Mouse (Mus musculus): ENCODE measurements around the gene Kdm2b.
A peak's percentile ranks its signal among the peaks of the same experiment; 100 is the strongest.
"Not testable (repeated sequence)": the region's sequence is repeated elsewhere in the genome, so short reads cannot be mapped to it uniquely, and the experiment has no call there.

Gene Kdm2b

DNA sequence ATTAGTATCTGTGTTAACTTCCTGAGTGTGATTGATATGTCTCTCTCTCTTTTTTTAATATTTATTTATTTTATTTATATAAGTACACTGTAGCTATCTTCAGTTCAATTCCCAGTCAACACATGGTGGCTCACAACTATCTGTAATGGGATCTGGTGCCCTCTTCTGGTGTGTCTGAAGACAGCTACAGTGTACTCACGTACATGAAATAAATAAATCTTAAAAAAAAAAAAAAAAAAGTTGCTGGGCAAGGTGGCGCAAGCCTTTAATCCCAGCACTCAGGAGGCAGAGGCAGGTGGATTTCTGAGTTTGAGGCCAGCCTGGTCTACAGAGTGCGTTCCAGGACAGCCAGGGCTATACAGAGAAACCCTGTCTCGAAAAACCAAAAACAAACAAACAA, 14.9 kb downstream of the Kdm2b start:
- not testable (repeated sequence) for DNase-seq (ENCODE audit: low spot score)

DNA sequence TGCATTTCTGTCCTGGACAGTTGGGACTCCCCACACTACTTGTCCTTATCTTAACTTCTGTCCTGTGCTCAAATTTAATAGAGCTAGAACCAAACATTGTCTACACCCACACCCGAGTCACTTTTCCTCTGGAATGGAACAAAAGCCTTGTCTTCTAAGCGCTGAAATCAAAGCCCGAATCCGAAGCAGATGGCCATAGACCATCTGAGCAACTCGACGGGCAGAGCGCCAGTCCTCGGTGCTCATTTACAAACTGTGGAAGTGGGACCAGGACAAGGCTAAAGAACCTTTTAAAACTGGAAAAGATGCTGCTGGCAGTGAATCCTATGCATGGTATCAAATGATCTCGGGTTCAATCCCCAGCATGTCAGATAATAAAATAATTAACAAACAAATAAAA, 17.5 kb downstream of the Kdm2b start:
- DNase-seq (ENCODE audit: low spot score), result no peak

DNA sequence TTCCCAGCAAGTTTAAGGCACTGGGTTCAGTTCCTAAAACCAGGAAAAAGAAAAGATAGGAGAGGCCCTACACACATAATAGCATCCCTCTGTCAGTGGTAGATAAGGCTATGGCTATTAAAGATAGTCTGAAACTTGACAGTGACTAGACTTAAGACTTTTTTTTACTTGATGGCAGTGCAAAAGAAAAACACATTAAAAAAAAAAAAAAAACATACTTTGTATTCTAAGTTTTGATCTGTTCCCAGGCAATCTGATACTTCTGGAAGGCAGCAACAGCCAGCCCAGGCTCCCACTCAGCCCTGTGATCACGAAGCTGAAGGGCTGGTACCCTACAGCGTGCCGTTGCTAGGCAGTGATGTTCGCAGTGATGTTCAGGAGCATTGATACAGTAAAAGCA, 18.2 kb downstream of the Kdm2b start:
- no peak for DNase-seq (ENCODE audit: low spot score)

- DNase-seq (ENCODE audit: low spot score), result no peak
Observed at GRCm38 (mm10) chr5:122970056-122970455, 19.6 kb downstream of the Kdm2b start.

- DNase-seq (ENCODE audit: low spot score), result peak; percentile 68
Observed at GRCm38 (mm10) chr5:122968322-122968721, 21.3 kb downstream of the Kdm2b start.

GRCm38 (mm10) chr5:122965427-122965826, 24.2 kb downstream of the Kdm2b start:
- no peak for DNase-seq (ENCODE audit: low spot score)

DNA sequence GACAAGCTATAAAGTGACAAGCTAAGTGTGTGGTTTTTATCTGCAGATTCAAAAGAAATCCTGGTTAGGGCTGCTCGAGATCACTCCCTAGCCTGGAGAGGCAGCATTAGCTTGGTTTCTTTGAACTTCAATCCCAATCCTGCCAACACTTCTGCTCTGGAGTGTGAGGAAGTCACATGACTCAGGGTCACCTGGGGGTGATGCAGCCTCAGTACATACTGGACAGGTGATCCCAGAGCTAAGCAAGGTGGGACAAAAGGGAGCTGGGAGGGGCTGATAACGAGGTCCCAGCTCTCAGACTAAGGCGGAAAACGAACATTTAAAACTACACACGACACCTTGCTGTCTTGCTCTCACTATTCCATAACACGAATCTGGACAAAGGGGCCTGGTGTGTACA, 24.8 kb downstream of the Kdm2b start:
- peak; percentile 71 for DNase-seq (ENCODE audit: low spot score)

DNA sequence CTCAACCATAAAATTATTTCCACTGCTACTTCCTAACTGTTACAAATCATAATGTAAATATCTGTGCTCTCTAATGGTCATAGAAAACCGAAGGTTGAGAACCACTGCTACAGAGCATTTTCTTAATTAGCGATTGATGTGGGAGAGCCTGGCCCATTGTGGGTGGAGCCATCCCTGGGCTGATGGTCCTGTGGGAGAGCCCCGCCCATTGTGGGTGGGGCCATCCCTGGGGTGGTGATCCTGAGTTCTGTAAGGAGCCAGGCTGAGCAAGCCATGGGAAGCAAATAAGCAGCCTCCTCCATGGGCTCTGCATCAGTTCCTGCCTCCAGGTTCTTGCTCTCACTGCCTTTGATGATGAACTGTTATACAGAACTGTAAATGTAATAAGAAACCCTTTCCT, 27.7 kb downstream of the Kdm2b start:
- DNase-seq (ENCODE audit: low spot score), result no peak

DNA sequence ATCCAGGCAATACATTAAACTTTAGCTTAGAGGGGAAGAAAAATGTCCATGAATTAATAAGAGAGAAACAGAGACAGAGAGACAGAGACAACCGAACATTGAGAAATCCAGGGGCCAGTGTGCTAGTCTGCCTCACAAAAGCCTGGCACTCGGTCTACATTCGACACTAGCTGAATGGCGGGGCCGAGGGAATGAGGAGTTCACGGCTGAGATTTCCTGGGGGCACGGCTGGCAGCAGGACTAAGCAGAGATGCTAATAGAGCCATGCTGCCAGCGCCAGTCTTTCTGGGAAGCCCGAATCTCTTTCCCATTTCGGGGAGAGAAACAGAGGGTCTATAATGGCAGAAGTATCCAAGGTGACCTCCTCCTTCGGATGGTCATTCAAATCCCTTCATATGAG, 30.2 kb downstream of the Kdm2b start:
- DNase-seq (ENCODE audit: low spot score), result no peak

DNA sequence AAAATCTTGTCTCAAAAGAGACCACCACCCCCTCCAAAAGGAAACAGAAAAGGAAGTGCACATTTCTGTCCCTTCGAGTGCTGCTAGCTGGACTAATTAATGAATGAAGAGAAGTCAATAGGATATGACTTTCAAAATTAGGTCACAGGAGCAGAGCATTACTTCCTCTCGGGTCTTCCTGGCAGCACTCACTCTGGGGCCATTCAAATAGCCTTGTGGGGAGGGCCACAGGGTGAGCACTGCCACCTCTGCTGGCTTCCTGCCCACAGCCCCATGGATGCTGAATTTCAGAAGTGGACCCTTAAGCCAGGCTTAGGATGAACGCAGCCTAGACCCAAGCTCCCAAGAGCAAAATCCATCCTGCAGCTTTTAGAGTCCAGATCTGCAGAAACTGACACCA, 33.6 kb downstream of the Kdm2b start:
- no peak for DNase-seq (ENCODE audit: low spot score)

DNA sequence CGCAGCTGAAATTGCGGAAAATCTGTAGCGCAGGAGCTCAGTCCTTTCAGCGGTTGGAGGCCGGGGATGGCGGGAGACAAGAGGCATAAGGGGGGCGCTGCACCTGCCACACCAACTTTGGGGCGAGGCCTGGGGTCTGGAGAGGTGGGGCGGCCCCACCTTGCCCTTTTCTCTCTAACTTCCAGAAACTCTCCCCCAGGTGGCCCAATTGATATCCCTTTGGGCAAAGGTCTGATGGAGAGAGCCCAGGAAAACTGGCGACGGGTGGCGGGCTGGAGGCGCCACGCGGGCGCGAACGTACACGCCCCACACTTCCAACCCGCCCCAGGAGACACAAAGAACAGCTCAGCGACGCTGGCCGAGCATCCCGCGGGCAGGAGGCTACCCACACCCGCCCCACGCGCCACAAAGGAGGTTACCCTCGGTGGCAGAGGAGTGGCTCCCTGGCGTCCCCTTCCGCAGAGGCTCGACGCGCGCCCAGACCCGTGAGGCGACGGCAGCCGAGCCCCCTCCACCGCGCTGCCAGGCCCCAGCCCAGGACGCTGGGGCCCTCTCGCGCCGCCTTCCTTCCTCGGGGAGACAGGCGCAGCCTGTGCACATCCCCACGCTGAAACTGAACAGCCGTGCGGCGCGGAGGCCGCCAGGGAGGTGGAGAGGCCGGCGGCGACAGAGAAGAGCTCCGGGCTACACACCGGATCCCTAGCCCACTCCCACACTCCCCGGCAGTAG, 37.5 kb downstream of the Kdm2b start:
- DNase-seq (ENCODE audit: low spot score), result no peak

DNA sequence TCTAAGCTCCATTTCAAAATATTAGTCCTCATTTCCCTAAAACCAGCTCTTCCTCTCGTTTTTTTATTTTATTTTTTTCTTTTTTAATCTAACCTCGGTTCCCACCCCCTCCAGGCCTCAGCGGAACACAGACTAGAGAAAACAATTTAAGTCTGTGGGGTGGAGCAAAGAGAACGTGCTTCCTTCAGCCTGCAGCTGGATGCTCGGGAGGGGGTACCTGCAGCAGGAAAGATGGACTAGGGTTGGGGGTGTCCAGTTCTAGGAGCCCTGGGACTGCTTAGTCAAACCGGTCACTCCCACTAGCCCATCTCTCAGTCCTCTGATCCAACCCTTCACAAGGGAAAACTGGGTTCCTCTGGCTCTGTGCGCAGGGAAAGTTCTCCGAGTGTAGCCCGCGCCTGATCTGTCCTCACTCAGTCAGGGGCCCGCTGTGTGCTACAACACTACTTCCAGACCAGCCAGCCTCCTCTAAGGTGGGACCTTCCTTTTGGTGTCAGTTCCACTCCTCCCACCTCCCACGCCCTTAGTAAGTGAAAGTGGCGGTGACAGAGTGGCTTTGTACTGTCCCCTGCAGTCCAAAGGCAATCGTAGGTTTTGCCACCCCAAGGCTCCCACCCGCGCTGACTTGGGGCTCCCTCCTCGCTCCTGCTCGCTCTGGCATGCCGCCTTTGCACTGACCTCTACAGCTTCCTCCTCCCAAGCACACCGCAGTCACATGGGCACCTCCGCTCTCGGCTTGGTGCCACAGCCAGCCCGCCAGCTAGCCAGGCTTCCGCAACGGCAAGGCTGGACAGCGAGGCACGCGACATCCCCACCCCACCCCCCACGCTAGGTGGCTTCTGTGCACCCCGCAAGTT, 38.3 kb downstream of the Kdm2b start:
- DNase-seq (ENCODE audit: low spot score), result no peak

DNA sequence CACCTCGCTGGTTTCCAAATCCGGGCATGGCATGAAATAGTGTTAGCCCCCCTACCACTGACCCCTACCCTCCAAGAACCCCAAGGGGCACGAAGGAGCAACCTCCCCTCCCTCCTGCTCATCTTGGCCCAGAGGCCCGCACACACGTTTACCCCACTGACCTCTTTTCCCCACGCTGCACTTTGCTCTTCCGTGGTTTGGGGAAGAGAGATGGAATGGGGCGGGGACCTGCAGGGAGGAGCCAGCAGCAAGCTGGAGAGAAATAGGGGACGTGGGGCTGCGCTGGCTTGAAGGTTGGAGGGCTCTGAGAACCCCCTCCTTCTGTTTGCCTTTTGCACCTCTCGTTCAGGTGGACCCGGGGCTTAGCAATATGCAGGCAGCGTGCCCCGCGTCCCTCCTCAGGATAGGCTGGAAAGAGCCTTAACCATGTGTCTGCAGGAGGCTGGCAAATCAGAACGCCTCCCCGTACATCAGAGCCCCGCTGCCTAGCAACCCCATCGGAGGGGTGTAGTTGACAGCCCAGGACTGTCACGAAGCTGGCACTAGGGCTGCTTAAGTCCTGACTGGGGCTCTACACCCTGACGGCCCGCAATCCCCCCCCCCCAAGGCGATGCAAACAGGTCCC, 39.2 kb downstream of the Kdm2b start:
- DNase-seq (ENCODE audit: low spot score), result no peak

GRCm38 (mm10) chr5:122949101-122949500, 40.5 kb downstream of the Kdm2b start:
- DNase-seq (ENCODE audit: low spot score), result no peak

- no peak for DNase-seq (ENCODE audit: low spot score)
Observed at GRCm38 (mm10) chr5:122947534-122947933, 42.1 kb downstream of the Kdm2b start.

GRCm38 (mm10) chr5:122938676-122939075, 50.9 kb downstream of the Kdm2b start:
- DNase-seq (ENCODE audit: low spot score), result no peak

- no peak for DNase-seq (ENCODE audit: low spot score)
Observed at GRCm38 (mm10) chr5:122937958-122938540, 51.6 kb downstream of the Kdm2b start.

GRCm38 (mm10) chr5:122937031-122937430, 52.6 kb downstream of the Kdm2b start:
- no peak for DNase-seq (ENCODE audit: low spot score)

GRCm38 (mm10) chr5:122935810-122936209, 53.8 kb downstream of the Kdm2b start:
- no peak for DNase-seq (ENCODE audit: low spot score)

DNA sequence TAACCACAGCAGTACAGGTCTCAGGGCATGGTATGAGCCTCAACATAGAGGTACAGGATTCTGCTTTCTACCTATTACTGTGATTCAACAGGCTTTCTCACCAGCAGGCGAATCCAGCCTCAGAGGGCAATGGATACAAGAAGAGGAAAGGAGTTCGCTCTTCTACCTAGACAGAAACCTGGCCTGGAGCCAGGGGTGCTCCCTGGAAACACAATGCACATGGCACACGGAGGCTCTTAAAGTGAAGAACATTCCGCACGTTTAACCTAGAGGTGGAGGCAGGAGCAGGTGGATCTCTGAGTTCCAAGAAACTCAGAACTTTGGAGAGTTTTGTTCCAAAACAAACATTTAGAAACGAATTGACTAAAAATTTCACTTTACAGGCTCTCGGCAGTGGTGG, 58.6 kb downstream of the Kdm2b start:
- no peak for DNase-seq (ENCODE audit: low spot score)

GRCm38 (mm10) chr5:122928293-122928692, 61.3 kb downstream of the Kdm2b start:
- DNase-seq (ENCODE audit: low spot score), result peak; percentile 50

DNA sequence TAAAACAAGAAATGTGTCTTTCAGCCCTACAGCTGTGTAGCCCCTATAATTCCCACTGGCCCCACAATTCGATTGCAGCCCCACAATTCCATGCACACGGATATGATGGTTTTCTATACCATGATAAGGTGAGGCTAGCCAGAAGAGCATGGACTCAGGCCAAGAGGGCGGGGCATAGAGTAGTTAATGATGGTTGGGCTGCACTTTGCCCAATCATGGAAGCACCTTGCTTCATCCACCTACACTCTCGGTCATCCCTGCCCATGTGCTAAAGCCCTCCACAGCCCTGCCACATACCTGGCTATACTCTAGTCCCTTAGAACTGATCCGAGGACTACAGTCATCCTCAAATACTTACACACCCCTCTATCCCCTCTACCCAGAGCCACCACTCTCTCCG, 61.9 kb downstream of the Kdm2b start:
- peak; percentile 41 for DNase-seq (ENCODE audit: low spot score)

DNA sequence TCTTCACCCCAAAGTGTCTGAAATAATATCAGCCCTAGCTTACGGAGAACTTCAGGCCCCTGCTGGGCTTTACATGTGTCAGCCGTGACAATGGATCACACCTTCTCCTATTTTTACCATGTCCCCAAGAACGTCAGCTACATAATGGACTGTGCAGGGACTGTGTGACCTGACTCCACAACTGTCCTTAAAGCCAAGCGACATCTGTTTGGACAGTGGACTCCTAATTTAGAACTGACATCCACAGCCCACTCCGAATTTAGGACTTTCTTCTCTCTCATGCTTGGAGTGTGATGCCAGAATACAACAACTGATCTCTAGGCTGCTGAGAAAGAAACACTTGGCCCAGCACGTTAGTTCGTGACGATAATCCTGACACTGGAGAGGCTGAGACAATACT, 62.5 kb downstream of the Kdm2b start:
- no peak for DNase-seq (ENCODE audit: low spot score)

Data from yolk sac, embryonic 10.5 days (tissue).